Mouse (Mus musculus) layer of hippocampus, postnatal 14 days (tissue): ENCODE results near the gene Olfr1109. TPM values are rescaled to one million over a fixed set of nuclear protein-coding genes. Genes with fewer than 3 reads are reported as not detected.

Source experiments
- DNase-seq, 2 experiments: peaks; one replicate each; pipeline ENCODE4 v3.0.0; 2021 to 2022; ENCODE audit warnings: low spot score in 2 of 2, mixed read lengths in 1 of 2
- long read RNA-seq, 2 experiments: library from polyadenylated mRNA; stranded (forward); transcript quantifications; one replicate each; pipeline ENCODE4 v2.0.0; 2021
- total RNA-seq, 2 experiments: library from RNA; stranded (reverse); gene quantifications; 2 replicates each; pipeline ENCODE4 v1.2.3; 2021

Gene Olfr1109
- total RNA-seq: not detected
- long read RNA-seq, experiment 1: 0 reads
- long read RNA-seq, experiment 2: 0 reads

- DNase-seq: no peak
Observed at GRCm38 (mm10) chr2:87095908-87096307, at the start of gene Olfr1109. TSS of gene Olfr1109 (minus strand) at chr2:87096008.

DNA sequence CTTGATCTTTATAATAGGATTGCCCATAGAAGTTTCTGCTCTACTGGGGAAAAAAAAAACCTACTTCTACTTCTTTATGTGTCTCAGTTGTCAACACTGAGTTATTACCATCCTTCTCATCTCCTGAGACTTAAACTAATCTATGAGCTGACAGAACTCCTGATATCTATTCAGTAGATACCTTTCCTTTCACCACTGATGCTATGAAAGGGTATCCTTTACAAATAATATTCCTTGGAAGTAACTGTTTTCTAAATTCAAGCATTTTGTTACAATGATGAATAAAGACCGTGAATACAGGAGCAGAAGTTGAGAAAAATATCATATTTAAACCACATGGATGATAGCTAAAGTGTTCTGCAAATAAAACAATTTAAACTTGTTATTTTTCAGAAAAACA is 44.4 kb upstream of the Olfr1109 start, which contains the start of gene Olfr1110:
Gene Olfr1110, minus strand, starts transcription at position 101 of the 400 bp plus-strand sequence.
- no peak for DNase-seq

DNA sequence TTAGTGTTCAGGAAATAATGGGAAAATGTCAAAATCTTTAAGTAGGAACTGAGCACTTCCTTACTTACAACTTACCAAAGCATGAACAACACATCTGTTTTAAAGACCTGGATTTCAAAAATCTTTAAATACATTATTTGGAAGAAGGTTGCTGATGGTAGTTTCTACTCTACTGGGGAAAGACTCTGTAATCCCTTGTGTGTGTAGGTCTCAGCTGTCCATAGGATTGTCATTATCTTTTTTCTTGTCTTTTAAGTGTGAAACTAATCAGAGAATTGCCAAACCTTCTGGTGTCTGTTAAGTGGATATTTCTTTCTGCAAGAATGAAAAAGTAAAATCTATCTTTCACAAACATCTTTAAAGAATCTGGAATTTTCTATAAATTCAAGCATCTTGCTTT is 18.7 kb upstream of the Olfr1109 start, which contains the start of gene Olfr259:
Gene Olfr259, minus strand, starts transcription at position 101 of the 400 bp plus-strand sequence.
- no peak for DNase-seq

DNA sequence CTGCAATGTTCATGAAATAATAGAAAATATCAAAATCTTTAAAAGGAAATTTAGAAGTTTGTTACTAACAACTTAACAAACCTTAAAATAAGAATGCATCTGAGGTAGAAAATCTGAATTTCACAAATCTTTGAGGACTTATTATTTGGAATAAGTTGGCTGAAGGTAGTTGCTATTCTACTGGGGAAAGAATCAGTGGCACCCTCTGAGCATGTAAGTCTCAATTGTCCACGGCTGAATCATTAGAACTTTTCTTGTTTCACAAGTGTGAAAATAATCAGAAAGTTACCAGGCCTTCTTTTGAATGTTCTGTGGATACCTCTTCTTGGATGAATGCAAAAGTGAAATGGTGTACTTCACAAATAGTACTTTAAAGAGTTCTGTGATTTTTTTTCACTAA is 20.1 kb downstream of the Olfr1109 start, which contains the start of gene Olfr1107:
Gene Olfr1107, minus strand, starts transcription at position 101 of the 400 bp plus-strand sequence.
- no peak for DNase-seq

DNA sequence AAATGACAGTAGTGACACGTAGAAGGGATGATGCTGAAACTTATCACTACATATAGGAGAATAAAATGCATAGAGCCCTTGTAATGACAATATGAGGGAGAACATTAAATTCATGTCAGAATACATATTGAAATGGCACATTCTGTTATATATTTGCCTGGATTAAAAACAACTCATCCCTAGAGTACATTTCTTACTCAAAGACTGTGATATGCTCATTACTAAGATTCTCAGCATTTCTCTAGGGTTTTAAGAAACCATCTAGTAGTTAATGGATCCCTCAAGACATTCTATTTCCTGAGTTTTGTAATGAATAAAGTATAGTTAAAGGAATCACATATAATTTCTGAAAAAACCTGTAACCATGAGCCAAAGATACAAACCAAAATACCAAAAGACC is 43.6 kb downstream of the Olfr1109 start, which contains the start of gene Olfr1106:
Gene Olfr1106, minus strand, starts transcription at position 101 of the 400 bp plus-strand sequence.
- no peak for DNase-seq

Other genes with a start within 250 kb of the Olfr1109 start
- gene Olfr1095, start 244.3 kb downstream of the Olfr1109 start, total RNA-seq: not detected
- not detected for gene Gm13723, start 221.2 kb downstream of the Olfr1109 start, total RNA-seq
- gene Olfr1097, start 203.8 kb downstream of the Olfr1109 start, total RNA-seq: not detected
- not detected for gene Olfr1098, start 171.5 kb downstream of the Olfr1109 start, total RNA-seq
- not detected for gene Olfr1099, start 135.3 kb downstream of the Olfr1109 start, total RNA-seq
- not detected for gene Olfr1100, start 116.1 kb downstream of the Olfr1109 start, total RNA-seq
- not detected for gene Olfr1101, start 104.8 kb downstream of the Olfr1109 start, total RNA-seq
- not detected for gene Olfr1102, start 97.6 kb downstream of the Olfr1109 start, total RNA-seq
- not detected for gene Olfr1104, start 68.9 kb downstream of the Olfr1109 start, total RNA-seq
- not detected for gene Olfr1105, start 59.5 kb downstream of the Olfr1109 start, total RNA-seq
- gene Olfr1106, start 43.7 kb downstream of the Olfr1109 start, total RNA-seq: not detected
- gene Olfr1107, start 20.2 kb downstream of the Olfr1109 start, total RNA-seq: not detected
- gene Olfr259, start 18.6 kb upstream of the Olfr1109 start, total RNA-seq: not detected
- not detected for gene Olfr1110, start 44.3 kb upstream of the Olfr1109 start, total RNA-seq
- not detected for gene Olfr1111, start 56.6 kb upstream of the Olfr1109 start, total RNA-seq
- not detected for gene Olfr1112, start 91.8 kb upstream of the Olfr1109 start, total RNA-seq
- not detected for gene Olfr1113, start 113.0 kb upstream of the Olfr1109 start, total RNA-seq
- not detected for gene Olfr1115, start 152.0 kb upstream of the Olfr1109 start, total RNA-seq
- gene Olfr1116, start 171.5 kb upstream of the Olfr1109 start, total RNA-seq: not detected
- gene Olfr1118, start 211.6 kb upstream of the Olfr1109 start, total RNA-seq: not detected